Mouse (Mus musculus) embryo, embryonic 9.5 days (tissue): ENCODE measurements around the gene Pdia4.
"Not testable (repeated sequence)": the region's sequence is repeated elsewhere in the genome, so short reads cannot be mapped to it uniquely, and the experiment has no call there.

Experiments used
- DNase-seq: peaks from one replicate; pipeline ENCODE4 v3.0.0-alpha.2; 2017; ENCODE audit errors: extremely low spot score

The Pdia4 gene

DNA sequence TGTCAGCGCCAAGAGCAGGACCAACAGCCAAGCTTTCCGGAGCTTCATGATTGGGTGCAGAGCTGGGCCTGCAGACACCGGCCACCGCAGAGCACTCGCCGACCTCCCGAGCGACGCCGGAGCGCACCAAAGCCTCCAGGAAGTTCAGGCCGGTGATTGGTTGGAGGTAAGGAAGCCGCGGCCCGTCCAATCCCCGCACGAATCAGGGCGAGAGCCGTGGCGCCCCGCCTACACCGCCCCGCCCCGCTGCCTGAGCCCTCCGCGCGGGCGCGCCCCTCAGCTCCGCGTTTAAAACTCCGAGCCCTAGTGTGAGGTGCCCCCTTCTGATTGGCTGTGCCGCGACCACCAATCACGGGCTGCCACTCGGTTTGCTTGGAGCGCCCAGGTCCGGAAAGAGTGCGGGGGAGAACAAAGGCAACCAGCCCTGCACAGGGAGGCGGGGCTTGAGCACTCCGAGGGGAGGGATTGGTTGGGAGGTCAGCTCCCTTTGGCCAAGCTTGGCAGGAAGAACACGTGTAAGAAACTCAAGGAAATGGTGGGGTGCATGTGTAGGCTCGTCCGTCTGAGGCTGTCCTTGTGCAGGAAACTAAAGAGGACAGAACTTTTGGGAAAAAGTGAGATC is at the start of gene Pdia4:
Gene Pdia4, minus strand, starts transcription at position 174 of the 622 bp plus-strand sequence.
- peak; percentile 99 for DNase-seq

DNA sequence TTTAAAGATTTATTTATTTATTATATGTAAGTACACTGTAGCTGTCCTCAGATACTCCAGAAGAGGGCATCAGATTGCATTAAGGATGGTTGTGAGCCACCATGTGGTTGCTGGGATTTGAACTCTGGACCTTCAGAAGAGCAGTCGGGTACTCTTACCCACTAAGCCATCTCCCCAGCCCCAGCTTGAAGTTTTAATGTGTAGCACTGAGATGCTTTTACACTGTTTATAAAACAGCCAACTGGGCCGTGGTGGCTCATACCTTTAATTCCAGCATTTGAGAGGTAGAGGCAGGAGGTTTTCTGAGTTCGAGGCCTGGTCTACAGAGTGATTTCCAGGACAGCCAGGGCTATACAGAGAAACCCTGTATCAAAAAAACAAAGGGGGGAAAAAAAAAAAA is 44.5 kb upstream of the Pdia4 start:
- DNase-seq = not testable (repeated sequence)

DNA sequence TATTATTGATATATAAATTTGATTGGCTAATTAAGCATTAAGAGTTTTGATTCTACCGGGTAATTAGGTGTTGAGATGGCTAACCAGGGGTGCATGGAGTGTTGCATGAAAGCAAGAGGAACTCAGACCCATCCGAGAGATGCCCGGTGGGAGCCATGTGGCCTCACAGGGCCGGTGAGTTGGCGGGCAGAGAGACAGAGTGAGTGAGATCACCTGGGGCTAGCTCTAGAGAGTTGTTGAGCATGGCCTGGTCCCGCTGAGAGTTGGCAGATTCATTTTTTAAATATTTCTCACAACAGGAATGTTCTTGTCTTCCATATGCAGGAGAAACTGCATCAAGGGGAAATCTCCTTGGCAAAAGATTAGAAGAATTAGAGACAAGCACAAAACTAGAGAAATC is 44.0 kb upstream of the Pdia4 start:
- no peak for DNase-seq

DNA sequence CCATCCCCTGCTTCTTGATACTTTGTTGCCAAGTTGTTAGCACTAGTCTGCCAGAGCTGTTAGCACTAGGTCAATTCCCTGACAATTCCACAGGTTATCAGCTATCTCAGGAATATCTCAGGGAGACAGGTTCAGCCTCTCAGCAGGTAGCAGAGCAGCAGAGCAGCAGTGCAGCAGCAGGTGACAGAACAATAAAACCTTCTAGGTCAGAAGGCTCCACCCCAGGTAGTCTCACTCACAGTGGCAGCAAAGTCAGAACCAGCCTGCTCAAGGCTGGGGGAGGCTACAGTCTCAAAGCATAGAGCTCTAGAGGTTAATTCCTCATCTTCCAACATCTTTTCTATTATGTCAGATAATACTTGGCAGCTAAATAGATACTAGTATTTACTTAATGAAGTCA is 32.5 kb upstream of the Pdia4 start:
- DNase-seq = no peak

DNA sequence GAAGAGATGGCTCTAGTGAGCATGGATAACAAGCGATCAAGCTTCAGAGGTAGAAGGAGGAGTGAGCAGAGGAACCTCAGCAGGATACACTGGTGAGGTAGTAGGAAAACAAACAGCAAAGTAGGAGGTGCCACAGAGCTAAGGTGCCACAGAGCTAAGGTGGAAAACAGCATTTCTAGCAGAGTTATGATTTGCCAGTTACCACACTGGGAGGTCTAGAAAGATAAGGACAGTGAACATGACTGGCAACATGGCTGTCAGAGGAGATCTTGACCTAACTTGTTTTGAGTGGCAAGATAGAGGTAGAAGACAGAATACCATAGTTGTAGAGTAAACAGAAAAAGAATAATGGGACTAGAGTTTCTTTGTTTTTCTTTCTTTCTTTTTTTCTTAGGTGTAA is 29.1 kb upstream of the Pdia4 start:
- no peak for DNase-seq

DNA sequence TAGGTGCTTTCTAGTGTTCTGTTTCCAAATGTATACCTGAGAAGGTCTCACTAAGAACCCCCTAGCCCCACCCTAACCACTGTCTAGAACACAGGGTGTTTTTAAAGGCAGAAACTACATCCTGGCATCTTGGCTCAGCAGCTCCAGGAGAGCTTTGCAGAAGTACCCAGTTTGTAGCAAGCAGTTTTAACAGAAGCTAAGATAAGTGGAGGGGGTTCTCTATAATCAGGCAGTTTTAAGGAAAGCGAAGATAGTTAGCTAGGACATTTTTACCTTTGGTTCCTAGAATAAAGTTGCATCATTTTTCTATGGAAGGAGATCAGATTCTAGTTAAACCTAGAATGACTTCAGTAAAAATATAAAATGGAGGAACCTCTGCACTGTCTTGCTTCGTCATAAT is 28.6 kb upstream of the Pdia4 start:
- DNase-seq = no peak

DNA sequence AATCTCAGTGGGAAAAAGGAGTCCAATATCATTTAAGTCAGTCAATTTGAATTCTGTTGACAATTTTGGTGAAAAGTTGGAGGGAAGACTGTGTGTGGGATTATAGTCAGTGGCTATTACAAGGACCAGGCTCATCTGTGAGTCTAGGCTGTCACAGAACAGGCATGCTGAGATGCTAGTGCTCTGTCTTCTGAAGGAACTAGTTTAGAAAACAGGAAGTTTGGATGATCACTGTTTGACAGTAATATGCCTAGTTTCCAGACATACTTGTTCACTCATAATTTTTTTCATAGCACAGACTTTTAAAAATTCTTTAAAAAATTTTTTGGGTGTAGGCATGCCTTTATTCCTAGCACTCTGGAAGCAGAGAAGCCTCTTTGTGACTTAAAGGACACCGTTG is 27.8 kb upstream of the Pdia4 start:
- no peak for DNase-seq

DNA sequence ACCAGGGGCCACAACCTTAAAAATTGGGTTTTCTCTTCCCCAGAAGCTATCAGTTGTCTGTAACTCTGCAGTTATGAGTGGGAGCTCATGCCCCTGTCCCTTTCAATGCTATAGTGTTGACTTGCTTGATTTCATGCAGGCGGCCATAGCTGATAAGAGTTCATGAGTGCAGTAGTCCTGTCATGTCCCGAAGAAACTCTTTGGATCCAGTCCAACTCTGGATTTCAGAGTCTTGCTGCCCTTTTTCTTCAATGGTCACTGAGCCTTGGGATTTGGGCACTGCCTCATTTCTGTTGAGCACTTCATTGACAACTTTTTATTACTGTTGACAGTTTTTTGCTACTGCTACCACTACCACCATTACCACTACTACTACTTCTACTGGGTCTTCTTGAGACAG is 24.4 kb upstream of the Pdia4 start:
- DNase-seq = no peak

DNA sequence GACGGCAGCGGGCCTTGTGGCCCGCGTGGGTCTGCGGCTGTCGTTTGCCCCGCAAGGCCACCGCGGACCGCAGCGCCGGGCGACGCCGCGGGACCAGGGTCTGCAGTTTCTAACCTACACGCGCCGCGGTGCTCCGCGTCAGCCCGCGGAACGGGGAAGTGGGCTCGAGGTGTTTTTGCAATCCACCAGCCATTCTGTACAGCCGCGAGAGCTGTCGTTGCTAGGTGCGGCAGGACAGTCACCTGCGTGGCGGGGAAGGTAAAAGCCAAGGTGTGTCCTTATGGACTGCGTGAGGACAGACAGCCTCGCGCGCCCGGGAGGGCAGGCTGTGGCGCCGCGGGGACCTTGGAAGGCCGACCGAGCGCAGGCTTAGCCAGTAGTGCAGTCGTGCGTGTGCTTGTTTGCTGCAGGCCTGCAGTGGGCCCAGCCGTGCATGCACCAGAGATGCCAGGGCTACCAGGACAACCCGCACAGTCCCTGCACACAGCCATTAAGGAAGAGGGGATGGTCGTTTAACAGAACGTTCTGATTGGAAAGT is 22.8 kb upstream of the Pdia4 start:
- DNase-seq = peak; percentile 64

DNA sequence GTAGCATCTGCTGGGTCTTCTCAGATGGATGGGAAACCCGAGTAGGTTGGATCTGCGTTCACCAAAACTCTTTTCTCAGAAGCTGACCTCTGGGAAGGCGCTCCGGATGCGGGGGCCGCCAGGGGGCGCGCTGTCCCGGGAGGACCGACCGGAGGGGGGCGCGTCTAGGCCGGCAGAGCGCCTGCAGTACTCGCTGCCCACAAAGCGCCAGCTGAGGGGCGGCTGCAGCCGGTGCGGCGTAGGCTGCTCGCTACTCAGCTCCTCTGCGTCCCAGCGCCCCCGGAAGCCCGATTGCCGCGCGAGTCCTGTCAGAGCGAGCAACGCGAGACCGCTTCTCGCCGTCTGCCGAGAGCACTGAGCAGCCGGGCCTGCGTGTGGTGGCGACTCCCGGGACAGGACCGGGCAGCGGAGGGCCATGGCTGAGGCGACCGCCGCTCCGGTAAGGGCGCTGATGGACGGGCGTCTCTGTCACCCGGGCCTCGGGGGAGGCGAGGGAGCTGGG is 22.3 kb upstream of the Pdia4 start, which contains the start of gene Zfp398:
Gene Zfp398, plus strand, starts transcription at position 180 of the 502 bp plus-strand sequence.
- DNase-seq = peak; percentile 97

DNA sequence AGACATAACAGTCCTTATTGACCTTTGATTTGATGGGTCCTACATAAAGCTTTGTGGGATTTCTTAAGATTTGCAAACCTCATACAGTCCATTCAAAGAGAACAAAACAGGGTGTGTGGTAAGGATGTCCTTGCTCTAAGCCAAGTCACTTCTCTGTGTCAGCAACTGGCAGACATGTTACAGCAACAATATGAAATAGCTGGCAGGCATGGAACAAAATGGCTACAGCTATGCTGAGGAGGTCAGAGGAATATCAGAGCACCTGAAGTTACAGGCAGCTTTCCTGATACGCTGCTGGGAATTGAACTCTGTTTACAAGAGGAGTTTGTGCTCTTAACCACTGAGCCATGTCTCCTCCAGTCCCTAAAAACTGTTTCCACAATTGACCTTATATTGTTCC is 19.0 kb upstream of the Pdia4 start:
- DNase-seq = no peak

DNA sequence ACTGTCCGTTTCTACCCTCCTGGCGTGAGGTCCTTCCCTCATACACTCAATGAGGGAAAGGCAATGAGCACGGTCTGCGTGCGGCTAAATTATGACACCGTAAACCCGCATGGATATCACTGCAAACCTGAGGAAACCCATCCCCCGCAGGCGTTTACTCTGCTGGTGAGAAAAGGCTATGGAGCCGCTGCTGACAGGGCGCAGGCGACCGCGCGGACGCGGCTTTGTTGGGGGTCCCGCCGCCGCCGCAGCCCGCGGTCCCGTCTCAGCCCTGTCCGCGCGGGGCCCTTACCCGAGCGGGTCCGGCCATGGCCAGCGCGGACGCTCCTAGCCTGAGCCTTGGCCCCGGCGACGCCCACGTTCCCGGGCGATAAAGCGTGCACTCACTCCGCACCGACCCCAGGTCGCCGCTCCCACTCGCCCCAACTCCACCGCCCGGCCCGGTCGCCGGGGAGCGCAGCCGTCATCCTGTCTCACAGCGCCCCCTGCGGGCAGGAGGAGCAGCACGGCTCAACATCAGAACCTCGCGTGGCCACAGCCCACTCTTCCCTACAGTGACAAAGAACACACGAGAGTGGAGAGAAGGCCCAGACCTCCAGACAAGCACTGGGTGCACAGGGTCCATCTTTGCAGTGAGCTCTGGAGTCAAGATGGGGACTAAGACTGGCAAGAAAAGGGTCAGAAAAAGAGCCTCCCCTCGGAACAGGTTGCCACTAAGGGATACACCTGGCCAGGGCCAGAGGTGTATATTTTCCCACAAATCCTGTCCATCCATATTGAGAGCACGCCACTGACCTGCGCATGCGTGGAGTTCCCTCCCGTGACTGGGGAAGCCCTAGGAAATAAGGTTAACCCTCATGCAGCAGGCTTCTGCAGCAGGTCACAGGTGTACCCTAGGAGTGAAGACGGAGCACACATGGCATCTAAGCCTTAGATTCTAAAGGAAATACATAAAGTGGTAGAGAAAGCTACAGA is 17.2 kb upstream of the Pdia4 start, which contains the start of gene Zfp786:
Gene Zfp786, minus strand, starts transcription at position 764 of the 975 bp plus-strand sequence.
- peak; percentile 91 for DNase-seq

DNA sequence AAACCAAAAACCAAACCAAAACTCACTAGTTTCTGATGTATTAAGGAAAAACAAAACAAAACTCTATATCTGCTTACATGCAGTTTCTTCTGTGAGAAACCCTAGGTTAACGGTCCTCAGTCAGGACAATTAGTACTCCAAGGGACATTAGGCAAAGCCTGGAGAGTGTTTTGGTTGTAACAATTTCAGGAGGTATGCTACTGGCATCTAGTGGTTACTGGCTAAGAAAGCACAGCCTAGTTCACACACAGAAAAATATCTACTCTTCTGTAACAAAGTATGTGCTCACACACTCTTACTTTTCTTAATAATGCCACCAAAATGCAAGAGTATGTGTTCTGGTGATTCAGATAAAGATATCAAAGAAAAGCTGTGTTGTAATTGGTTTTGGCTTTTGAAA is 15.7 kb upstream of the Pdia4 start:
- DNase-seq = peak; percentile 20

DNA sequence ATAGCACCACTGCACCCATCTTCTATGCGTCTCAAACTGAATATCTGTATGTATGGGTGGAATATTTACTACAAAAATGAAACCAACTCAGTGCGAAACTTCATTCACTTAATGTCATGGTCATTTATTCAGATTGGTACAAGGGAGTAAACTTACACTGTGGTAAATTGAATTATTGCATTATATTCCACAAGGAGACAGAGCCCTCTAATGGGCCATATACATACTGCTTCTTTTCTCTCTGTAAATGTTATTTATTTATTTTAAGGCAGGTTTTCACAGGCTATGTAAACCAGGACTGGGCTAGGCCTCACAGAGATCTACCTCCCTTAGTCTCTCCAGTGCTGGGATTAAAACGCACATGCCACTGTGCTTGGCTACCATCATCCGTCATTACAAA is 14.2 kb upstream of the Pdia4 start:
- DNase-seq = no peak

DNA sequence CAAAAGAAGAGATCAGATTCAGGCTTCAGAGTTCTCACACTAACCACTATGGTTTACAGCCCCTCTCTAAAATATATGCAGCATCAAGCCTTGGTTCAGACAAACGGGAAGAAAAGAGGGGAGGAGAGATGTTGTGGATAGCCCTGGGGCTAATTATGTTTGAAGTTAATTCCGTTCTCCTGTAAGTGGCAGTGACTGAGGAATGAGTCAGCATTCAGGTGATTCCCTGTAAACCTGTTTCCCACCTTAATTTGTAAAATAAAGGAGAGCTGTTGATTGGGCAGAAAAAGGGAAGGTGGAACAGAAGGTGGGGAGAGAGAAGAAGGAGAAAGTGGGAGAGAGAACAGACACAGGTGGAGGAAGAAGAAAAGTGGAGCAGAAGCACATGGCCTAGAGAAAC is 11.0 kb upstream of the Pdia4 start:
- DNase-seq = no peak

DNA sequence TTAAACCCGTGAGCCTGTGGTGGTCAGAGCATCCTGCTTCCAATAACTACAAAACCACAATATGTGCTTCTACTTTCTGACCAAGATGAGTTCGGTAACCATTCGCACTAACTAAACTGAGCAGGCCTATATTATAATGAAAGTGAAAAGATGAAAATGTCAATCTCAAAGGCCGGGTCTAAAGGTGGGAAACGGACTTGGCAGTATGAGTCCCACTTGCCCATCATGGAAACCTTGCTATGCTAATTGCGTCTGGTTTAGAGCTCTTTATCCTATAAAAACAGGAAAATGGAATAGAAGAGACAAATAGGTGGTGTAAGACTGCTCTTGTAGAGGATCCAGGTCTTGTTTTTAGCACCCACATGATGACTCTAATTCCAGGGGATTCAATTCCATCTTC is 8.5 kb upstream of the Pdia4 start:
- no peak for DNase-seq

DNA sequence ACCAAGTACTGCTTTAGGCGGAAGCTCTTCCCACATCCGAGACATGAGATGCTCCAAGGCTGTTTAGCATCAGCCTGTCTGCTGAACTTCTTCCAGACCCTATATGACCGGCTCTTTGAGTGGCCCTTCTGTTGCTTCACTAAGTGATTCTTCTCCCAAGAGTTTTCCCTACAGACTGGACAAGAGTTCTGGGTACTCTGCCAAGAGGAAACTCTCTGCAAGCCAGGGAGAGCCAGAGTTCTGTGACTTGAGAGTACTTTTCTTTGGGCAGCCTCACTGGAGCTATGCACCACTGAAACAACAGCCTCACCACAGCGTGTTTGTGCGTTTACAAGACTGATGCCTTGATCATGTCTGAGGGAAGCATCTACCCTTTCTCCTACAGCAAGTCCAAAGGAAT is 8.0 kb upstream of the Pdia4 start:
- no peak for DNase-seq

DNA sequence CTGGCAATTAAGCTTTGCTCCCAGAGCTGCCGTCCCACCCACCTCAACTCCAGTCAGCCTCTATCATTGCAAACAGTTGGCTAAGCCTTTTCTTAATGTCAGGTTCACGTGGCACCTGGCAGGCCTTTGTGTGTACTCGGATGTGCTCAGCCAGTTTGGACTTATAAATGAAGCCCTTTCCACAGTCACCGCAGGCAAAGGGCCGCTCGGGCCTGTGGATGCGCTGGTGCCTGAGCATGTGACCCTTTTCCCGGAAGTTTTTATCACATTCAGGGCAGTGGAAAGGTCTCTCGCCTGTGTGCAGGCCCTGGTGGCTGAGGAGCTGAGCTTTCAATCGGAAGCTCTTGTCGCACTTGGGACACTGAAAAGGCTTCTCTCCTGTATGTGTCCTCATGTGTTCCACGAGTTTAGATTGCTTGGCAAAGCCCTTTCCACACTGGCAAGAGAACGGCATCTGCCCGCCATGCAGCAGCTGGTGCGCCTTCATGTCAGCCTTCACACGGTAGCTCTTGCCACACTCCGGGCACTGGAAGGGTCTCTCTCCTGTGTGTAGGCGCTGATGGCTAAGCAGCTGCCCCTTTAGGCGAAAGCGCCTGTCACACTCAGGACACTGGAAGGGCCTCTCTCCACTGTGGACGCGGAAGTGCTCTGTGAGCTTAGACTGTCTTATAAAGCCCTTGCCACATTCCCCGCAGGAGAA is 6.5 kb upstream of the Pdia4 start:
- DNase-seq = no peak

DNA sequence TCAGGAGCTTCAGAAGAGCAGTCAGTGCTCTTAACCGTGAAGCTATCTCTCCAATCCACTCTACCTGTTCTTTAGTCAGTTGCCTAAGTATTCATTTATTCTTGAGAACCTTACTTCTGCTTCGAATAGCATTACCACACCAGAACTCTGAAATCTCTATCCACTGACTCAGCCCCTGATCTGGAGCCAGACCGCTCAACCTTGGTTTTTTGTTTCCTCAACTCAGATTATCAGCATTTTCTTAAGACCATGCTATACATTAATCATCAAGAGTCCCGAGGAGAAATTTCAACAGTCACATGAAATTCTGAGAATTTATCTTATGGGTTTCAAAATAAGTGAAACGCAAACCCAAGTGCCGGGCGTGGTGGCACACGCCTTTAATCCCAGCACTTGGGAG is 5.5 kb upstream of the Pdia4 start:
- DNase-seq = no peak

DNA sequence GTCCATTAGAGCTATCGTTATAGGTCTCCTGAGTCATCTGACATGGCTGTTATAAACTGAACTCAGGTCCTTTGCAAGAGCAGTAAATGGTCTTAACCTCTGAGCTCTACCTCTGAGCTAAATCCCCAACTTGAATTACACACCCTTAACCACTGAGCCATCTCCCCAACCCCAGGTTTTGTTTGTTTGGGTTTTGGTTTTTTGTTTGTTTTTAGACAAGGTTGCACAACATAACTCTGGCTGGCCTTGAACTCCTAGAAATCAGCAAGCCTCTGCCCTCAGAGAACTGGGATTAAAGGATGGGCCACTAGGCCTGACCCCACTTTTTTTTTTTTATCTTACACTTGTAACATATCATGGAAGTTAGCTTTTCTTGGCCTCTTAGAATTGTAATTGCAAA is 2.9 kb upstream of the Pdia4 start:
- DNase-seq = no peak

DNA sequence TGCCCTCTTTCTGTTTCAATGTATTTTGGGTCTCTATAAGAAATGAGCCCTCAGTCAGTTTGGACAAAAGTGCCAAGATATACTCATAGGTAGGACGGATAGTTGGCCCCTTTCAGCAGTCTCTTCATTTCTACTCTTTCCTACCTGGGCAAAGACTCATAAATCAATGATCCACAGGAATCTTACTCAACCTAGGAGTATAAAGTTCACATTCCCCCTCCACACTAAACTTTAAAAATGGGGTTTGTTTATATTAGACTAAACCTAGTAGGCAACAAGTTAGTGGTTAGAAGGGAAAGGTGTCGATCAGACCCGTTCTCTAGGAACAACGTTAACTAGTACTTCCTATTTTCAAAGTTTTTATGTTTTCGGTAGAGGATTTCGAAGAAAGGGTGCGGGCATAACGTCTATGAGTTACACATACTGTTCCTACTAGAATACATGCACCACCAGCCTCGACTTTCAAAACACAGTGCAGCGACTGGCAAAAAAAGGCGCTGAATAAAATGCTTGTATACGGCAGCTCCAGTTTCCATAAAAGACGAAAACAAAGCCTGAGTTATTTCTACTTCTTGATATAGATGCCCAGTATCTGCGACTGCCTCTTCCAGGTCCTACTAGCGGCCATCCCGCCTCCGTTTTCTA is 837 bp downstream of the Pdia4 start:
- no peak for DNase-seq
